Mouse (Mus musculus) liver, embryonic 11.5 days (tissue): Measurements from ENCODE around the gene Cntnap2. TPM values are rescaled to one million over a fixed set of nuclear protein-coding genes. Genes with fewer than 3 reads are reported as not detected.
A peak's percentile ranks its signal among the peaks of the same experiment; 100 is the strongest.

Source experiments
- ATAC-seq: fragments of 200-750 bp; cut with Nextera tagmentation; replicated peaks from 2 replicates; pipeline ENCODE4 v1.8.0; 2017; ENCODE audit warnings: moderate number of reproducible peaks, mild to moderate bottlenecking, moderate TSS enrichment, moderate library complexity; ENCODE audit not compliant: low FRiP score
- DNase-seq: peaks from one replicate; pipeline ENCODE4 v3.0.0-alpha.2; 2017; ENCODE audit warnings: low spot score
- H3K27ac ChIP-seq: fragments of 300-500 bp; sonication (generic); 2 replicates; pipeline ENCODE4 v1.5.1; 2014; ENCODE audit warnings: mild to moderate bottlenecking, low read depth, low read length, control low read depth
- H3K27me3 ChIP-seq: fragments of 300-500 bp; sonication (generic); replicated peaks from 2 replicates; pipeline ENCODE4 v1.6.1; 2014; ENCODE audit warnings: low read length, mixed read lengths; ENCODE audit not compliant: control insufficient read depth, insufficient read depth
- H3K36me3 ChIP-seq: fragments of 300-500 bp; sonication (generic); 2 replicates; pipeline ENCODE4 v1.6.1; 2014; ENCODE audit warnings: mild to moderate bottlenecking, low read length, moderate library complexity, mixed read lengths; ENCODE audit not compliant: control insufficient read depth, insufficient read depth
- H3K4me1 ChIP-seq: fragments of 300-500 bp; sonication (generic); replicated peaks from 2 replicates; pipeline ENCODE4 v1.6.1; 2014; ENCODE audit warnings: low read length, mixed read lengths; ENCODE audit not compliant: control insufficient read depth, insufficient read depth
- H3K4me2 ChIP-seq: fragments of 300-500 bp; sonication (generic); 2 replicates; pipeline ENCODE4 v1.6.1; 2014; ENCODE audit warnings: mild to moderate bottlenecking, control low read depth, moderate library complexity
- H3K4me3 ChIP-seq: fragments of 300-500 bp; sonication (generic); 2 replicates; pipeline ENCODE4 v1.5.1; 2014; ENCODE audit warnings: low read depth, low read length, control low read depth
- H3K9ac ChIP-seq: fragments of 300-500 bp; sonication (generic); 2 replicates; pipeline ENCODE4 v1.6.1; 2014; ENCODE audit warnings: low read depth, low read length, control low read depth
- H3K9me3 ChIP-seq: fragments of 300-500 bp; sonication (generic); 2 replicates; pipeline ENCODE4 v1.6.1; 2016; ENCODE audit warnings: low read length, inconsistent platforms, mixed read lengths; ENCODE audit not compliant: control insufficient read depth
- WGBS: fragments of 180-500 bp; shearing (Covaris S2); extraction: QIAGEN DNeasy Blood & Tissue Kit; methylation state at CpG from one replicate; pipeline ENCODE4 v1.1.7; 2014; 5-methylcytosine and 5-hydroxymethylcytosine counted together
- polyA plus RNA-seq: library from polyadenylated mRNA; unstranded; fragments of >200 nt; fragmentation: Nextera tagmentation; extraction: Ambion mirVana; gene quantifications from 2 replicates; pipeline ENCODE4 v1.2.1, GENCODE M21; 2014

The Cntnap2 gene
- polyA plus RNA-seq, 1 experiment from 2014 or later: 1.2 TPM

DNA sequence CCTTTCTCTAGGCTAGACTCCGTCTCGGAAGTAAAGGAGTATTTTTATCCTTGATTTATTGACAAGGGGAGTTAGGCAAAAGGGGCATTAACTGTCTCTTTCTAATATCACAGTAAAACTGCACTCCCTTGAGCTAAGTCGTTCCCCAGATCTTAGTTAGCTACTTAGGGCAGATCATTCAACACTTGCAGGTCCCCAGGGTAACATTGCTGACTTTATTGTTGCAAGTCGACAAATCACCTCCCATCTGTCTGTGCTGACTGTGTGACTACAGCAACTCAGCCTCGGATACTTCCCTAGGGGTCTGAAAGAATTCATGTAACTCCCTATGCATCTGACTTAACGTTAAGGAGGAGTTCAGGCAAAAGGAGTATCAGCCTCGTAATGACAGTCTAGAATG lies 1865.6 kb downstream of the Cntnap2 start:
- ATAC-seq (no peak), DNase-seq (no peak)
- Histone ChIP-seq H3K9ac (no peak overlapping the region), H3K27ac (no peak overlapping the region), H3K9me3 (no peaks in the 10 kb centered on the region), H3K27me3 (no peaks in the 10 kb centered on the region), H3K4me2 (no peak overlapping the region), H3K36me3 (no peaks in the 10 kb centered on the region), H3K4me3 (no peak overlapping the region), H3K4me1 (no peaks in the 10 kb centered on the region)
- WGBS: 57% methylated on average over 7 of the region's 7 CpGs

DNA sequence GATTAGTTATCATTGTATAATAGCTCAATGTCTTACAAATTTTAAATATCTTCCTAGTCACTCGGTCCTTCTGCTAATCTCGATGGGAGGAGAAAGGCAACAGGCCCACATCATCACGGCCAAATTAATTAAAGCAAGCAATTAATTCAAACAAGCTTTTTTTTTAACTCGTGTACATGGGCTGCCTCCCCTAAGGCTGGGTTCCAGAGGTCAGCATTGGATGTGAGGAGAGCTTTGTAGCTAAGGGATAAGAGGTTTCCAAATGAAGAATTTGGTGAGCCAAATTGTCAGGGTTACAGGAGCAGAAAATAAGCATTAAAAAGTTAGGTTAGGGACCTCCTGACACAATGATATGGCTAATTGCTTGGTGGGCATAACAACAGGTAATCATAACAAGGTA lies 1886.5 kb downstream of the Cntnap2 start:
- no peaks in the 10 kb centered on the region for H3K9me3 ChIP-seq
- H3K4me3 ChIP-seq: no peak overlapping the region
- ATAC-seq: no peak
- no peak for DNase-seq
- no peak overlapping the region for H3K27ac ChIP-seq
- H3K36me3 ChIP-seq: no peaks in the 10 kb centered on the region
- H3K27me3 ChIP-seq: no peaks in the 10 kb centered on the region
- H3K4me2 ChIP-seq: no peak overlapping the region
- WGBS: 75% methylated on average over 4 of the region's 4 CpGs
- no peaks in the 10 kb centered on the region for H3K4me1 ChIP-seq
- H3K9ac ChIP-seq: no peak overlapping the region

DNA sequence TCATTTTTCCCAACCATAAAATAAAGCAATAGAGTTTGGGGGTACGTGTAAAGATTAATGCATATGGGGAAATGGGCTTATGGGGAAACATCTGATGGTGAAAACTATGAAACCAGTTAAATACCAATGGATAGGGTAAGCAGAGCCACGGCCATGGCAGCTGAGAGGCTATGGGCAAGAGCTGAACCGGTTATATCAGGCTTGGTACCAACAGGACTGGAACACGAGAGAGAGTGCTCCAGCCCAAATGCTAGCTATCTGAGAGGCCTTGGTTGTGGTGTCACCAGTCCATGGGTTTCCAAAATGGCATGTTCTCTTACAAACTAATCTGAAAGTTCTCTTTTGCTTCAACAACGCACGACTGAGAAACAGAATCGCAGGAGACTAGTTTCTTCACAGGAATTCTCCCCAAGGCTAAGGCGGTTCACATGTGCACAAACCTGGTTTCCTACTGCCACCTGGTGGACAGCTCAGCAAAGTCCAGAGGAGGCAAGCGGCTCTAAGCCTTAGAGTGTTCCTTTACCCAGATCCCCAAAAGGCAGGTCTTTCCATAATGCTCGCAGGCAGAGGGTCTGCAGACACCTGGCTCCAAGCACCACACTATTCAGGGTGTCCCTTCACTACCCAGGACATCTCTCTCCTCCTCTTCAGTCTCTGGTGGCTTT lies 1902.0 kb downstream of the Cntnap2 start:
- no peaks in the 10 kb centered on the region for H3K27me3 ChIP-seq
- no peak overlapping the region for H3K9ac ChIP-seq
- ATAC-seq (peak; percentile 73; the same call in 1 of the 2 replicates), DNase-seq (peak; percentile 46)
- H3K36me3 ChIP-seq: no peaks in the 10 kb centered on the region
- H3K4me1 ChIP-seq: no peaks in the 10 kb centered on the region
- H3K27ac ChIP-seq: no peak overlapping the region
- H3K4me3 ChIP-seq: no peak overlapping the region
- H3K4me2 ChIP-seq: no peak overlapping the region
- WGBS: 31% methylated on average over 10 of the region's 10 CpGs
- H3K9me3 ChIP-seq: no peaks in the 10 kb centered on the region

DNA sequence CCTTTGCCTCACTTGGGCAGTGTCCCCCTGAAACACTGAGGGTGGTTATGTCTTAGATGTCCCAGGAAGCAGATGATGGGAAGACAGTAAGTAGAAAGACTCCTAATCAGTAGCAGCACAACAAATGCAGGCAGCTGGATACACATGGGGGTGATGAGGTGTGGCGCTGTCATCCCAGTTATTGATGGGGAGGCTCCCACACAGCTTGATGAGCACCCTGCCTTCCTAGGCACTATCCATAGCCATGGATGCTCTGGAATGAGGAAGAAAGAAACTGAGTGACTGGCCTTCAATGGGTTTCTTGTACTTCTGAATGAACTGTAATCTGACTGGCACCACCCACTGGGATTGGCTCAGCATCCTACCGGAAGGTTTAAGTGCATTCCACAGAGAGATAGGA lies 1904.1 kb downstream of the Cntnap2 start:
- Histone ChIP-seq H3K9ac (no peak overlapping the region), H3K4me2 (no peak overlapping the region), H3K9me3 (no peaks in the 10 kb centered on the region), H3K27ac (no peak overlapping the region), H3K4me1 (no peaks in the 10 kb centered on the region), H3K27me3 (no peaks in the 10 kb centered on the region), H3K4me3 (no peak overlapping the region), H3K36me3 (no peaks in the 10 kb centered on the region)
- DNase-seq: no peak
- no peak for ATAC-seq
- 86% methylated on average over 2 of the region's 2 CpGs for WGBS

DNA sequence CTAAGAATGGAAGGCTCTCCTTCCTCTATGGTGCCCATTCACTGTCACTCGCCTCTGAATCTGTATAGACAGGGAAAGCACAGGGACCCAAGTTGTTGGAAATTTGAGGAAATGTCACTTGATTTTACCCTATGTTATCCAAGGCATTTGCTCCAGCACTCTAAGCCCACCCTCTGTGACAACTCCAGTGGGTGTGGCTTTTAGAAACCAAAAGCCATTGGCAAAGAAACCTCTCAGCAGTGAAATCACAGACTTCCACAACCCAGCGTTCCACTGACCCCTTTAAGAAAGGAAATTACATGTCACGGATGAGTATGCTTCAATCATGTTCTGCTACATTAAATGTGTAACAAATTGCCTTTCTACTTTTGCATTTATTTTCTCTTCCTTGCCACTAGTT lies 1904.5 kb downstream of the Cntnap2 start:
- no peak overlapping the region for H3K4me2 ChIP-seq
- 76% methylated on average over 3 of the region's 3 CpGs for WGBS
- H3K27ac ChIP-seq: no peak overlapping the region
- no peak overlapping the region for H3K9ac ChIP-seq
- DNase-seq: no peak
- no peaks in the 10 kb centered on the region for H3K36me3 ChIP-seq
- no peaks in the 10 kb centered on the region for H3K27me3 ChIP-seq
- H3K4me3 ChIP-seq: no peak overlapping the region
- H3K9me3 ChIP-seq: no peaks in the 10 kb centered on the region
- no peak for ATAC-seq
- H3K4me1 ChIP-seq: no peaks in the 10 kb centered on the region

DNA sequence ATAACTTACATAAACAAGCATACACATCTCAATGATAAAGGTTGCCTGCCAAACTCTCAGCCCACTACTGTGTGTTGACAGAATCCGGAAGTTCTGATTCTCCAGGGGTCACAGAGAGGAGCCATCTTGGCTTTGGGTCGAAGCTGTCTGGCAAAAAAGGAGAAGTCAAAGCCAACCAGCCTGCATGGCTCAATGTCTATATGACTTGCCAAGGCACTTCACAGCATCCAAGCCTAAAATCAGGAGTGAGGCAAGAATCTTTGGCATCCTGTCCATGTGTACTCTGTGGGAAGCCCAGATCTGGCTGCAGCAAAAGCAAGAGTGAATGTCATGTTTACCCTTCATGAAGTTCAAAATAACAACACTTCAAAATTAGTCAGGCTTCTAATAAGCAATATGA lies 1913.5 kb downstream of the Cntnap2 start:
- Histone ChIP-seq H3K4me2 (no peak overlapping the region), H3K27me3 (no peaks in the 10 kb centered on the region), H3K9ac (no peak overlapping the region), H3K27ac (no peak overlapping the region), H3K4me1 (no peaks in the 10 kb centered on the region), H3K9me3 (no peaks in the 10 kb centered on the region), H3K36me3 (no peaks in the 10 kb centered on the region), H3K4me3 (no peak overlapping the region)
- DNase-seq (no peak), ATAC-seq (no peak)
- 72% methylated on average over 2 of the region's 2 CpGs for WGBS

DNA sequence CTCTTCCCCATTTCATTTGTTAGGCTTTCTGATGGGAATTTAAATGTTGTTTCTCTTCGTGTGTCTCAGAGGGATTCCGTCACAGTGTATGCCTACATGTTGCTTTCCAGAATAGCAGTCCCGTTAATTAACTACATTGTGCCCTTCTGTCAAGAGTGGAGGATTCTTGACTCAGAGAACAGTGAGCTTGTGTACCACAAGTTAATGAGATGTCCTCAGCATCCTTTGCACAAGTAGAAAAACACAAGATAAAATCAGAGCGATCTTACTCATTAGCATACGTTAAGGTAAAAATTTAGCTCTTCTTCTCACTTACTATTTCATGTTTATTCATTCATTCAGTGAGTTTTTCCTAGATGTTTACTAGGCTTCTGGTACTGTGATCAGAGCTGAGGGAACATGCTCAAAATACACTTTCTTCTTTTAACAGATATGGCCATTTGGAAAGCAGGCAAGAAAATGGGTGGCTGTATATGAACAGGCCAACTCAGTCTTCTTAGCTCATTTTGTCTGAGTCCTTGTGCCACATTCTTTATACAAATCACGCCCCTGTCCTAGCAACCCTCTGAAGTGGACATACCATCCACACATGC lies 1936.9 kb downstream of the Cntnap2 start:
- Histone ChIP-seq H3K4me2 (no peak overlapping the region), H3K4me3 (no peak overlapping the region), H3K36me3 (no peaks in the 10 kb centered on the region), H3K27me3 (no peaks in the 10 kb centered on the region), H3K9me3 (no peaks in the 10 kb centered on the region), H3K4me1 (no peaks in the 10 kb centered on the region), H3K27ac (no peak overlapping the region), H3K9ac (no peak overlapping the region)
- DNase-seq: no peak
- ATAC-seq: no peak
- WGBS: 83% methylated on average over 6 of the region's 6 CpGs

DNA sequence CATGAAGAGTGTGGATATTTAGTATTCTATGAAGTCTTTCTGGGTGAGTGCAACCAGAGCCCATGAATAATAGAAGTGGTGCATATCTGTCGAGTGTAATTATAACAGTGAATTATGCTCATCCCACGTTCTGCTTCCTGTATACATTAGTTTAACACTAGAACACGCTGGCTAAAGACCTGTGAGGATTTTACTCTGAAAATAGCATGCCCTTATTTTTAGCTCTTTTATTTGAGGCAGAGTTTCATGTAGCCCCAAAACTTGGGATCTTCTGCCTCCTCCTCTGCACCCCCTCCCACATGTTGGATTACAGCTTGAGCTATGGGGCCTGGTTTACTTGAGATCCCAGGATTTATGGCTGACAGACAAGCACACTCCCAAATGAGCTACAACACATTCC lies 1945.3 kb downstream of the Cntnap2 start:
- no peak overlapping the region for H3K27ac ChIP-seq
- ATAC-seq (no peak), DNase-seq (no peak)
- no peaks in the 10 kb centered on the region for H3K4me1 ChIP-seq
- no peak overlapping the region for H3K9ac ChIP-seq
- H3K27me3 ChIP-seq: no peaks in the 10 kb centered on the region
- no peaks in the 10 kb centered on the region for H3K36me3 ChIP-seq
- H3K4me2 ChIP-seq: no peak overlapping the region
- H3K4me3 ChIP-seq: no peak overlapping the region
- 62% methylated on average over 3 of the region's 3 CpGs for WGBS
- no peaks in the 10 kb centered on the region for H3K9me3 ChIP-seq

DNA sequence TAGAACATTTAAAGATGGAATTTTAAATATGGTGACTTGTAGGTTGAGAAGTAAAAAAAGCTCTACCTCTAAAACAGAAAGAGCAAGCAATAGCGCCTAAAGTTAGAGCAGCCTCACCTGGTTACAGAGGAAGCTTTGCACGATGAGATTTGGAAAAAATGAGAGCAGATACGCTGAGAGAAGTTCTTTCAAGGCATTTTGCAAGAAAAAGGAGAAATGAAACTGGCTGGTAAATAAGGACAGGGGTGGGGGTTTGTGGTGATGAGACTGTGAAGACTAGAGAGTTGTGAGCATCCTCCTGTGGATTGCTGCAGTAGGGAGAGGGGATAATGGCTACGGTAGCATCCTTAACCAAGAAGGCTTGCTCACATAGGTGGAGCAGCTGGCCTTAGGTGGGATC lies 1953.8 kb downstream of the Cntnap2 start:
- ATAC-seq (no peak), DNase-seq (no peak)
- Histone ChIP-seq H3K36me3 (no peaks in the 10 kb centered on the region), H3K4me2 (no peak overlapping the region), H3K27ac (no peak overlapping the region), H3K4me3 (no peak overlapping the region), H3K4me1 (no peaks in the 10 kb centered on the region), H3K9me3 (no peaks in the 10 kb centered on the region), H3K9ac (no peak overlapping the region), H3K27me3 (no peaks in the 10 kb centered on the region)
- WGBS: 72% methylated on average over 4 of the region's 4 CpGs
